Mouse (Mus musculus) spleen, postnatal 10 days (tissue): ENCODE data around the gene Nsun3.
"Not testable (repeated sequence)": the region's sequence is repeated elsewhere in the genome, so short reads cannot be mapped to it uniquely, and the experiment has no call there.

Experiments
- DNase-seq, 2 experiments: peaks; one replicate each; pipeline ENCODE4 v3.0.0; 2021 to 2022; ENCODE audit warnings: low spot score in 2 of 2

The Nsun3 gene

GRCm38 (mm10) chr16:62753597-62753996 lies 33.0 kb downstream of the Nsun3 start:
- DNase-seq = no peak

- DNase-seq = no peak
Measured at GRCm38 (mm10) chr16:62753079-62753478, 33.5 kb downstream of the Nsun3 start.

GRCm38 (mm10) chr16:62745875-62746274 lies 40.7 kb downstream of the Nsun3 start:
- no peak for DNase-seq

GRCm38 (mm10) chr16:62734359-62734758 lies 52.3 kb downstream of the Nsun3 start:
- DNase-seq = no peak

- DNase-seq = no peak
Measured at GRCm38 (mm10) chr16:62730291-62730690, 56.3 kb downstream of the Nsun3 start.

- DNase-seq = no peak
Measured at GRCm38 (mm10) chr16:62729846-62730245, 56.8 kb downstream of the Nsun3 start.

- not testable (repeated sequence) for DNase-seq
Measured at GRCm38 (mm10) chr16:62718255-62718654, 68.4 kb downstream of the Nsun3 start.

- DNase-seq = no peak
Measured at GRCm38 (mm10) chr16:62690436-62690835, 96.2 kb downstream of the Nsun3 start.

GRCm38 (mm10) chr16:62686073-62686472 lies 100.5 kb downstream of the Nsun3 start:
- no peak for DNase-seq

- no peak for DNase-seq
Measured at GRCm38 (mm10) chr16:62685494-62685893, 101.1 kb downstream of the Nsun3 start.
